Mouse (Mus musculus) heart, postnatal 0 days (tissue): ENCODE results near the gene Cchcr1. TPM values are rescaled to one million over a fixed set of nuclear protein-coding genes. Genes with fewer than 3 reads are reported as not detected.
"Not testable (repeated sequence)": the region's sequence is repeated elsewhere in the genome, so short reads cannot be mapped to it uniquely, and the experiment has no call there.

Experiments
- ATAC-seq: fragments of 200-750 bp; cut with Nextera tagmentation; 2 replicates; pipeline ENCODE4 v1.8.0; 2017; ENCODE audit warnings: low read depth, moderate number of reproducible peaks, moderate library complexity; ENCODE audit not compliant: insufficient read depth
- DNase-seq: peaks from one replicate; pipeline ENCODE4 v3.0.0-alpha.2; 2016; ENCODE audit warnings: low spot score
- H3K27ac ChIP-seq: fragments of 300-500 bp; sonication (generic); 2 replicates; pipeline ENCODE4 v1.5.1; 2014; ENCODE audit warnings: low read depth, mild to moderate bottlenecking
- H3K27me3 ChIP-seq: fragments of 300-500 bp; sonication (generic); 2 replicates; pipeline ENCODE4 v1.6.1; 2014; ENCODE audit warnings: low read length, mixed read lengths; ENCODE audit not compliant: control insufficient read depth, insufficient read depth
- H3K36me3 ChIP-seq: fragments of 300-500 bp; sonication (generic); replicated peaks from 2 replicates; pipeline ENCODE4 v1.6.1; 2014; ENCODE audit warnings: low read length, mixed read lengths; ENCODE audit not compliant: control insufficient read depth, insufficient read depth
- H3K4me1 ChIP-seq: fragments of 300-500 bp; sonication (generic); 2 replicates; pipeline ENCODE4 v1.6.1; 2014; ENCODE audit warnings: antibody characterized with exemption; ENCODE audit not compliant: control insufficient read depth, insufficient read depth
- H3K4me2 ChIP-seq: fragments of 300-500 bp; sonication (generic); 2 replicates; pipeline ENCODE4 v1.6.1; 2014; ENCODE audit warnings: low read depth, mild to moderate bottlenecking, low read length, moderate library complexity
- H3K4me3 ChIP-seq: fragments of 300-500 bp; sonication (generic); 2 replicates; pipeline ENCODE4 v1.5.1; 2014; ENCODE audit warnings: low read depth, low read length
- H3K9ac ChIP-seq: fragments of 300-500 bp; sonication (generic); replicated peaks from 2 replicates; pipeline ENCODE4 v1.6.1; 2014; ENCODE audit warnings: low read depth, low read length, mixed read lengths
- H3K9me3 ChIP-seq: fragments of 300-500 bp; sonication (generic); replicated peaks from 2 replicates; pipeline ENCODE4 v1.6.1; 2016; ENCODE audit warnings: low read length; ENCODE audit not compliant: control insufficient read depth
- CTCF ChIP-seq: IDR thresholded peaks from 2 replicates; pipeline ENCODE4 v1.5.1; 2016; ENCODE audit warnings: antibody characterized with exemption, control low read depth, low read depth
- EP300 ChIP-seq: IDR thresholded peaks from 2 replicates; pipeline ENCODE4 v1.6.1; 2016; ENCODE audit warnings: antibody characterized with exemption, low read depth
- WGBS: fragments of 180-500 bp; shearing (Covaris S2); extraction: QIAGEN DNeasy Blood & Tissue Kit; methylation state at CpG from one replicate; pipeline ENCODE4 v1.1.7; 2014; 5-methylcytosine and 5-hydroxymethylcytosine counted together
- polyA plus RNA-seq: library from polyadenylated mRNA; unstranded; fragments of >200 nt; fragmentation: Nextera tagmentation; extraction: Ambion mirVana; gene quantifications from 2 replicates; pipeline ENCODE4 v1.2.1, GENCODE M21; 2015
- total RNA-seq: library from RNA; depleted of rRNA; stranded (reverse); fragments of >200 nt; gene quantifications from 2 replicates; pipeline ENCODE4 v1.2.3, GENCODE M21; 2014; ENCODE audit warnings: low replicate concordance

Gene Cchcr1
- total and polyA plus RNA-seq, 2 experiments from 2014 or later: 4.5 to 30.8 TPM

GRCm38 (mm10) chr17:35503849-35504248, 13.1 kb upstream of the Cchcr1 start:
- no peak overlapping the region for H3K4me2 ChIP-seq
- no peaks in the 10 kb centered on the region for H3K9me3 ChIP-seq
- peaks cover 46% of the 10 kb centered on the region for H3K27me3 ChIP-seq
- no peak overlapping the region for H3K9ac ChIP-seq
- no peaks in the 10 kb centered on the region for H3K36me3 ChIP-seq
- no peak for TF ChIP-seq CTCF
- no peak for TF ChIP-seq EP300
- no peak overlapping the region for H3K4me3 ChIP-seq
- H3K27ac ChIP-seq: no peak overlapping the region
- no peaks in the 10 kb centered on the region for H3K4me1 ChIP-seq
- DNase-seq (no peak), ATAC-seq (no peak)
- WGBS: 22% methylated on average over 5 of the region's 5 CpGs

- H3K4me2 ChIP-seq: no peak overlapping the region
- H3K4me1 ChIP-seq: no peaks in the 10 kb centered on the region
- H3K4me3 ChIP-seq: no peak overlapping the region
- H3K27ac ChIP-seq: no peak overlapping the region
- H3K9me3 ChIP-seq: no peaks in the 10 kb centered on the region
- peaks cover 49% of the 10 kb centered on the region for H3K27me3 ChIP-seq
- no peaks in the 10 kb centered on the region for H3K36me3 ChIP-seq
- 33% methylated on average over 8 of the region's 8 CpGs for WGBS
- no peak overlapping the region for H3K9ac ChIP-seq
- TF ChIP-seq EP300 (no peak), CTCF (no peak)
- DNase-seq (no peak), ATAC-seq (no peak)
These were observed 12.0 kb upstream of the Cchcr1 start for GRCm38 (mm10) chr17:35504628-35505481.

GRCm38 (mm10) chr17:35505776-35506175, 11.1 kb upstream of the Cchcr1 start, which contains the start of gene Pou5f1:
Gene Pou5f1 (plus strand): TSS chr17:35506018.
- Histone ChIP-seq H3K4me2 (no peak within 1 kb of the TSS), H3K9ac (no peak within 1 kb of the TSS), H3K27me3 (peaks cover 49% of the 10 kb centered on the region), H3K4me1 (no peaks in the 10 kb centered on the region), H3K9me3 (no peaks in the 10 kb centered on the region), H3K4me3 (no peak within 1 kb of the TSS), H3K27ac (no peak within 1 kb of the TSS), H3K36me3 (no peaks in the 10 kb centered on the region)
- DNase-seq (no peak), ATAC-seq (no peak)
- 50% methylated on average over 13 of the region's 13 CpGs for WGBS
- TF ChIP-seq EP300 (no peak), CTCF (no peak)

- Histone ChIP-seq H3K27ac (no peak overlapping the region), H3K4me3 (no peak overlapping the region), H3K27me3 (peaks cover 49% of the 10 kb centered on the region), H3K4me1 (no peaks in the 10 kb centered on the region), H3K9me3 (no peaks in the 10 kb centered on the region), H3K4me2 (no peak overlapping the region), H3K36me3 (no peaks in the 10 kb centered on the region), H3K9ac (no peak overlapping the region)
- DNase-seq (no peak), ATAC-seq (no peak)
- TF ChIP-seq CTCF (no peak), EP300 (no peak)
- 27% methylated on average over 10 of the region's 10 CpGs for WGBS
These were observed 10.0 kb upstream of the Cchcr1 start for GRCm38 (mm10) chr17:35506881-35507280.

GRCm38 (mm10) chr17:35507556-35508260, 9.2 kb upstream of the Cchcr1 start:
- ATAC-seq (no peak), DNase-seq (no peak)
- Histone ChIP-seq H3K27ac (no peak overlapping the region), H3K9me3 (no peaks in the 10 kb centered on the region), H3K9ac (no peak overlapping the region), H3K4me2 (no peak overlapping the region), H3K4me3 (no peak overlapping the region), H3K36me3 (no peaks in the 10 kb centered on the region; the same call in 1 of the 2 replicates), H3K4me1 (no peaks in the 10 kb centered on the region), H3K27me3 (peaks cover 48% of the 10 kb centered on the region)
- 27% methylated on average over 13 of the region's 13 CpGs for WGBS
- TF ChIP-seq CTCF (no peak), EP300 (no peak)

GRCm38 (mm10) chr17:35508279-35508678, 8.6 kb upstream of the Cchcr1 start:
- not testable (repeated sequence) for H3K9ac ChIP-seq, H3K4me3 ChIP-seq, DNase-seq, H3K4me1 ChIP-seq, H3K9me3 ChIP-seq, H3K4me2 ChIP-seq, H3K27ac ChIP-seq, ATAC-seq, H3K36me3 ChIP-seq
- H3K27me3 ChIP-seq: peaks cover 47% of the 10 kb centered on the region
- 46% methylated on average over 5 of the region's 5 CpGs for WGBS
